Mouse (Mus musculus) lung, postnatal 0 days (tissue): Measurements from ENCODE around the gene Gm42417.

ENCODE experiments used
- CTCF ChIP-seq: IDR thresholded peaks from 2 replicates; pipeline ENCODE4 v1.5.1; 2016; ENCODE audit warnings: antibody characterized with exemption, mild to moderate bottlenecking
- EP300 ChIP-seq: IDR thresholded peaks from 2 replicates; pipeline ENCODE4 v1.6.1; 2016; ENCODE audit warnings: antibody characterized with exemption, mild to moderate bottlenecking, control low read depth

GRCm38 (mm10) chr1:36522210-36522609 is 17.0 kb downstream of the Gm42417 start:
- TF ChIP-seq CTCF (no peak), EP300 (no peak)
